Mouse (Mus musculus) neural tube, embryonic 10.5 days (tissue): ENCODE data around the gene Il2ra.

Source experiments
- DNase-seq: peaks from one replicate; pipeline ENCODE4 v3.0.0-alpha.2; 2017; ENCODE audit warnings: low spot score; ENCODE audit errors: extremely low spot score

Gene Il2ra

DNA sequence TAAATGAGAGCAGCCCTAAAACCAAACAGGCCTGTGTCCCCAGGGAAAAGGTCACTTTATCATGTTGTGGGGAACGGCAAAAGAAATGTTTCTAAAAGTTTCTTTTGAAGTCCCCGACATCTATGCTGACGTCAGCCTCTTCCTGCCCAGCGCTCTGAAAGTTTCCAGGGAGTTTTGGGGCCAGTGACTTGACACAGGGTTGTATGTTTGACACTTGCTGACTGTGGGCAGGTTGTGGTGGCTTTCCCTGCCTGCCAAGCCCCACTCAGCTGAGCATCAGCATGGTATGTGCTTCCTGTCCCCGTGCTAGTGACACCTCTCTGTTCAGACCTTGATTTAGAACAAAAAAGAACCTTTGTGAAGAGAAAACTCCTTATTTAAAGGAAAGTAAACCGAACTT is 10.7 kb downstream of the Il2ra start:
- no peak for DNase-seq

DNA sequence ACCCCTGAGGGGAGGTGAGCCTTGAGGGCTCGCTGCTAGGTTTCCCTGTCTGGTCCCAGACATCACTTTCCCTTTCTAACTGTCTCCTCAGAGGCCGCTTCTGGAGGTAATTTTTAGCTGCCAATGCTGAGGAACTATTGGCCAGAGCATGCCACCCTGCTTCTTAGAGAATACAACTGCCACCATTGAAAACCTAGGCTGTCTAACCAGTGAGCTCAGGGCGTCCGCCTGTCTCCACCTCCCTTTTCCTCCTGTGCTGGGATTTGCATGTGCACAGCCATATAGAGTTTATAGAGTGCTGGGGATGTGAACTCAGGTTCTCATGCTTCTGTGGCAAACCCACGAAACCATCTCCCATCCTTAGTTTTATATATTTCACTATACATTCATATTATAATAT is 11.2 kb downstream of the Il2ra start:
- DNase-seq: no peak

DNA sequence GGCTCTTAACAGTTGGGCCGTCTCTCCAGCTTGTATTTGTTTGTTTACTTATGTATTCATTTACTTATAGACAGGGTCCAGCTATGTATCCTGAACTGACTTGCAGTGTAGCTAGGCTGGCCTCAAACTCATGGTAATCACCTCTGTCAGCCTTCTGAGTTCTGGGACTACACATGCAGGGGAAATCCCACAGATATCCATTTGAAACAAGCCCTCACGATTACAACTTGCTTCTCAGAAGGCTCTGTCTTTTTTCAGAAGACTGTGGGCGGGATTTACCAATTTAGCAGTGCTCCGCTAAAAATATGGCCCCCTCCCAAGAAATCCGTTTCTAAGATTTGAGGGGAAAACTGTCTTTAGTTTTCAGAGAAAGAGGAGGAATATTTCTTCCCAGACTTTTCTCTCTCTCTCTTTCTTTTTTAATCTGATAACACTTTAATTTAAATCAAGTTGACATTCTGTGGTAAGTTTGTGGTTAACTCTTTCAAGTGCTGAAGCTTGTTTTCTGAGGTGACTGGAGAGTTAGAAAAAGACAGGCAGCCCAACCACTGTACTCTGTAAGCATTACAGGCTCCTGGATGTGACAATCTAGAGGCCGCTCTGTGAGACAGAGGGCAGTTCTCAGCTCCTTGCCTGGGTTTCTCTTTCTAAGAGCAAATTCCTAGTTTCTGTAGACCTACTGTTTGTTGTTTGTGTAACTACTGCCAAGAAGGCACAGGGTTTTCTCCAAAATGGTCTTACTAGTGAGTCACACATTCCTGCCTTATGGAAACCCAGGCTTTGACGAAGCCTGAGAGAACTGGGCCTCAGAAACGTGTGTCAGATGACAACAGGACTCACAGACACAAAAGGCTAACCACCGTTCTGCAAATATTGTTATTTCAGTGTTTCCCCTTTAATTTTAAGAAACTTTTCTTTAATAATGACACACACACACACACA is 12.7 kb downstream of the Il2ra start:
- DNase-seq: no peak

DNA sequence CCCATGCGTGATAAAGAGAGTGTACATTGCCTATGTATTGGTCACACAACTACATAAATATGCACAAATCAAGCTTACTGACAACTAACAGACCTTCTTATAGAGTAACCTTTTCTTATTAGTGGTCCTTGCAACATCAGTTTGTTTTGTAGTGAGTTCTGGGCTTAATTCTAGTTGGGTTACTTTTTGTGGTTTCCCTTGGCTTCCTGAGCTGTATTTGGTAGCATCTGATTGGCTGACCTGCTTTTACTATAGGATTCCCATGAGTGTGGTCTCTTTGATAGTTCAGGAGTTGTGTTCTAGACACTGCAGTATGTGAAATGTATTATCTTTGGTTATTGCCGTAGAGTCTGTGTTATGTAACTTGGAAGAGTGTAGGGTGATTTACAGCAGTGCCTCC is 15.0 kb downstream of the Il2ra start:
- DNase-seq: no peak

DNA sequence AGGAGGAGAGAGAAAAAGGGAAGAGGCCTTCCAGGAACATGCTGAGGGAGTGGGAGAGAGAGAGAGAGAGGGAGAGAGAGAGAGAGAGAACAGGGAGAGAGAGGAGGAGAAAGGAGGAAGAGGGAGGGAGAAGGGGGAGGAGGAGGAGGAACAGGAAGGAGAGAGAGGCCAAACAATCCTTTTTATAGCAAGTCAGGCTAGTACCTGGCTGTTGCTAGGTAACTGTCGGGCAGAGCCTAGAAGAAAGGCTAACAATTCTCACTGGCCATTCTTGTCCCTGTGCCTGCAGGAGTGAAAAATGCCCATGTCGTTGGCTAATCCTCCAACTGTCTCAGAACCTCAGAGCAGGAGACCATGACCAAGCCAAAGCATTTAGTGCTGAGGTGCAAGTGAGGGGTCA is 16.7 kb downstream of the Il2ra start:
- no peak for DNase-seq

DNA sequence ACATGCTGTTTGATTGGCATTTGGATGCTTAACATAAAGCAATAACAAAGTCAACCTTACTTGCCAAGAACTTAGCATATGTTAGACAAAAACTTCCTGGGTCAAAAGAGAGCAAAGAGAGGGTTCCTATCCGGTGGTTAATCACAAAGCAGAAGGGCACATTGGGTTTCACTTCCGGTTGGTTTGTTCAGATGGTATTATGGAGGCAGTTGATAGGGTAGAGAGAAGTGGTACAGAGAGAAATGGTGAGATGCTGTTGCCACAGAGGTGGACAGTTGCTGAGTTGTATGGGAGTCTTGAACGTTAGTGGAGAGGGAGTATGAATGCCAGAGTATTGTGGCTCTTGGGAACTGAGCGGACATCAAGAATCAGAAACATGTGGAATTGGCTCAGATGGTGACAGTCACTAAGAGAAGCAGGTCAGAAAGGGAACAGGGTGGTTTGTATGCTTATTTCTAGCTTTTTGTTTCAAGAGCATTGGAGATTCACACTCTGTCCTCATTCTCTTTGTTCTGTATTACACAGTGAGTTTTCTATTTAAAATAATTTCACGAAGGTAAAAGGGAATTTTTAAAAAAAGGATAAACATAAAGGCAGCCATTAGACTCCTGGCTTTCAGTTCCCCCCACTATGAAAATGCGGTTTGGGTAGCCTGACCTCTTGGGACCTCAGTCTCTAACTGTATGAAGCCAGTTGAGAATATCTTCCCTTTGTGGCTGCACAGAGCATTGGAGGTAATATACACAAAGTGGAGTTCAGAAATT is 19.7 kb downstream of the Il2ra start:
- no peak for DNase-seq

DNA sequence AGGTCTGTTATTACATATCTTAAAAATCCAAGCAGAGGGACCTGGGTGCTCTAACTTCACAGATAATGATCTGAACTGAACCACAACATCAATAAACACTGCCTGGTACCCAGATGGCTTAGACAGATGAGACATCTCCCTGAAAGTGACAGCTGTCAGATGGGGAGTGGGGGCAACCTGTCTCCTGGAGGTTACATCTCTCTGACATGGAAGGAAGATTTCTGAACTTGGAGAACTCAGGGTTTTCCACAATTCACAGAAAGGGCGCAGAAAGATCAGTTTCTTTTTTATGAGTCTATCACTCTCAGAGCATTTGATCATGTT is 20.3 kb downstream of the Il2ra start:
- no peak for DNase-seq

DNA sequence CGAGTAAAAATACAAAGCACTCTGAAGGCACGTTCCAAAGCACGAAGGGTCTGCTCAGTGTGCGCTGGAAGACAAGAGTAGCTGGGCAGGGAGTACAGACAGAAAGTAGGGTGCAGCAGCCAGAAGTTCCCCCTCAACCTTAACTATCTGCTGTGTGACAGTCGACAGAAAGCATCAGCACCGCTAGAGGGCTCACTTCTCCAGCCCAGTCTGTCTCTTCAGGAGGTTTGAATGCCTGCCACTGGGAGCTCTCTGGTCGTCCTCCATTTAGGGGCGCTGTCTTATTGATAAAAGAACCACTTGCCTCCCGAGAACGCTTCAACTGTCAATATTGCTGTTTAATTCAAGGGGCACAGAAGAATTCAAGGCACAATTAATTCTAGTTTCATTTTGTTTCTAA is 21.4 kb downstream of the Il2ra start:
- peak; percentile 60 for DNase-seq

DNA sequence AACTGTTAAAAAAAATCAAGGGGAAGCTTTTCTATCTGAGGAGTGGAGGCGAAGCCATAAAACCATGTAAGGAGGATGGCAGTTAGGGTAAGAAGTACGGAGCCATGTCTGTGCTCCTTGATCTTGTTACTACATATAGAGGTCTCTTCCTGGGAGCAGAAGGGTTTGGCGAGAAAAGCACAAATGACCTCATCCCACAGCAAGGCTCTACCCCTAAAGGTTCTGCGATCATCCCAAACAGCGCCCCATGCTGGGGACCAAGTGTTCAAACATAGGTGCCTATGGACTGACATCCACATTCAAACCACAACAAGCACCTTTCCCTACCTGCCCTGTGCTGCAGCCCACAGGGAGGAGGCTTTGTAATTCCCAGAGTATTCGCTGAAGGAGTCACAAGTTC is 21.8 kb downstream of the Il2ra start:
- peak; percentile 14 for DNase-seq

DNA sequence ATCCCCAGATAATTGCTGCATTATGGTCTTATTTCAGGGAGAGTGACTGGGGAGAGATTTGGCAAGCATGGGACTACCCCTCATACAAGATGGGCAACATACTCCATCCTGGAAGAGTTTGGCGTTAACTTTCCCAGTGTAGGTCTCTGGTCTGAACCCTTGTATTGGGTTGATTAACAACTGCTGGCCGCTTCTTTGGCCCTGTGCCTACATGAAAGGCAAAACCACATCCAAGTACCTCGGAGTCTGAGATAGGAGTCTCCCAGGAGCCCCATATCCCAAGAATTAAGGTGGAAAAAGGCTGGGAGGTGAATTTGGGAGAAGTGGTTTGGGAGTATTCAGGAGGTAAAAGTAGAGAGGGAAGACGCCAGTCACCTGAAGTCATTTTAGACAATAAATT is 22.2 kb downstream of the Il2ra start:
- no peak for DNase-seq

DNA sequence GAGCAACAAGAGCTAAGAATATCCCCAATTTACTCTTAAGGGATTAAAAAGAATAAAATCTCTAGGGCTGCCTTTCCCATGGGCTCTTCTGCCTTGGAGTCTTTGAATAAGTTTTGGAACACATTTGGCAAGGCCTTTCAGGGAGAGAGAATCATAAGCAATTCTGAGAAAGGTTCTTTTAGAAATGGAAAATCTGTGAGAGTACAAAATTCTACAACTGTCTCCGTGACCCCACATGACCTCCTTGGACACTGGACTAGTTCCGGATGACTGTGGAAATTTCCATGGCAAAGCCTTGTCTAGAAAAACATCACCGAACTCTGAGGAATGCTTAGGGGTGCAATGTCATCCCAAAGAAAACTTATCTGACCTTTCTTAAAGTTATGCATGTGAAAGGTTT is 22.7 kb downstream of the Il2ra start:
- no peak for DNase-seq

DNA sequence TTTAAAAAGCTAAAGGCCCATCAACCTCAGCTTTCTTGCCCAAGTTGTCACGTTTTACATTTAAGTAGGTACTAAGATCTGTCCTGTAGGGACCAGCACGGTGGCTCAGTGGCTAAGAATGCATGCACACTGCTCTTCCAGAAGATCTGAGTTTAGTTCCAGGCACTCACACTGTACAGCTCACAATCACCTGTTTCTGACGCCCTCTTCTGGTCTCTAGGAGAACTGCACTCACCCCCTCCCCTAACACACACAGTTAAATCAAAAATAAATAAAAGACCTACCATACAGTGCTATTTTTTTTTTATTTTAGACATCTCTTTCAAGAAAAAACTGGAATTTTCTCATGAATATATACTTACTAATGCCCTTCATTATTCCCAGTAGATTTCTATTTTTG is 29.5 kb downstream of the Il2ra start:
- no peak for DNase-seq

DNA sequence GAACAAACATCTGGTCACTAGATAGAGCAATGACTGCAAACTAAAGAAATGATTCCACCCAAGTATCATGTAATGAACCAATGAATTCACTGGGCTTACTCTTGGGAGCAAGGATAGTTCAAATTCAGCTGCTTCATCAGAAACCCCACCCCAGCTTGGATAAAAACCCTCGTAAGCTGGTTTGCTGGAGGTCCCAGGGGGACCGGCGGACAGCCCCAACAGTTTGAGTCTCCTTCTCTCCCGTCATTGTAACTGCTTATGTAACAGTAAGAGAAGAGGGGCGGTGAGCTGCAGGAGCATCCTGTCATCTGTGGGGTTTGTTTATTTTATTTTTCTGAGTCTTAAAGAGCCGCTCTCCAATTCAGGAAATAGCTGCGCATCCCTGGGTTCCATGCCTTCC is 37.0 kb downstream of the Il2ra start:
- DNase-seq: no peak

DNA sequence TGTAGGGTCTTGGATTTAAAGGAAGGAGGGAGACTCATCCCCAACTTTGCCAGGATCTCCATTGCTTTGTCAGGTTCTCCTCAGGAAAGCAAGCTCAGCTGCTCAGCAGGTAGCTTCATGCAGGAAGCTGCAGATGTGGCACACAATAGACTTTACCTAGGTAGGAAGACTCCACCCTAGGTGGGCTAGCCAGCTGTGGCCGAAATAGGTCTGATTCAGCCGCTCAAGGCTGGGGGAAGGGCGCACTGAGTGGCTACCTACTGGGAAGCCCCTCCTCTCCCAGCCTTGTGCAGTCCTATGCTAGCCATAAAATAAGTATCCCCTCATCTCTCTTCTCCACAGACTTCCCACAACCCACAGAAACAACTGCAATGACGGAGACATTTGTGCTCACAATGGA is 40.1 kb downstream of the Il2ra start:
- no peak for DNase-seq

DNA sequence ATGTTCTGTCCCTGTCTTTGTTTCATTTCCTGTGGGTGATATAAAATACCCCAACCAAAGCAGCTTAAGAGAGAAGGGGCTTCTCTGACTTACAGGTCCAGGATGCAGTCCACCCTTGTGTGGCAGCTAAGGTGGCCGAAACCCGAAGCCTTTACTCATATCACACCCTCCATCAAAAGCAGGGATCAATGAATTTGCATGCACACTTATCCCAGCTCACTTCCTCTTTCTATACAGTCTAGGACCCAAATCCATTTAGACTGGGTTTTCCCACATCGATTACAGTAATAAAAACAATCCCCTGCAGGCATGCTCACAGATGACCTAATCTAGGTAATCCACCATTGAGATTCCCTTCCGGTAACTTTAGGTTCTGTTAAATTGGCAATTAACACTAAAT is 43.9 kb downstream of the Il2ra start:
- DNase-seq: no peak

DNA sequence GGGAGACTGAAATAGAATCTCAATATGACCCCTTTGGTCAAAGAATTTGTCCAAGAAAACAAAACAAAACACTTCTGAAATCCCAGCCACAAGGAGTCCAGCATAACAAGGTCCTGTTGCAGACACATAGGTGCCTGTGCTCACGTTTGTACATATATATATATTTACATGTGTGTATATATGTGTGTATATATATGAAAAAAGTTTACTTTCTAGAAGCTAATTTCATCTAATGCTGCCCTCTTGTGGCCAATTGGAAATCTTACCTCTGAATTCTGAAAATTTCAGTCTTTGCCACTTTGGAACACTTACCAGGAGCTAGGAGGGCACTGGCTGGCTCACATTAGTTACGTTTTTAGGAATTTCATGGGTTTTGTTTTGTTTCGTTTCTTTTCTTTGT is 44.8 kb downstream of the Il2ra start:
- peak; percentile 13 for DNase-seq

DNA sequence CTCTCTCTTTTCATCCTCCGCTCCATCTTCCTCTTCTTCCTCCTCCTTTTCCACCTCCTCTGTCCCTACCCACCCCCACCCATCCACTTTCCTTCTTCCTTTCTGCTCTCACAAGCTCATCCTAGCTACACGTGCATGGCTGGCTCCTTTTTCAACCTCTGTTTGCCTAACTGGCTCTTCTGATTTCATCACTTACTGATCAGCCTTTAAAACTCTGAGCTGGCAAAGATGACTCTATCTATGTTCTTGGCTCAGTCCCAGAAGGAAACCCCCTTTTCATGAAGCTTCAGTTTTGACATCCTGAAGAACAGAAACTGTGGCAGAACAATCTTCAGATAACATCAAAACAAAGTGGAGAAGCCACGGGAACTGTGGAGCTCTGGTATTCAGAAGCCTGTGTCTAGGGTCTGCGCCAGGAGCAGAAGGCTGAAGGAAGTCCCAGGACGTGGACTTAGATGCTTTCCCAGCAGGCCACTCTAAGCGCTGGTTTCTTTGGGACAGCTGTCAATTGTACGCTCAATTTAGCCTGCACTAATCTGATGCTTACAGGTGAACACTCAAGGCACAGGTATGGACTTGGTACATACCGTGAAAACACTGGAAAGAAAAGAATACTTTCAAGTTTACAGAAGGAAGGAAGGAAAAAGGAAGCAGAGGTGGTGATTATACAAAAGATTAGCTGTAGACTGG is 47.7 kb downstream of the Il2ra start:
- no peak for DNase-seq

DNA sequence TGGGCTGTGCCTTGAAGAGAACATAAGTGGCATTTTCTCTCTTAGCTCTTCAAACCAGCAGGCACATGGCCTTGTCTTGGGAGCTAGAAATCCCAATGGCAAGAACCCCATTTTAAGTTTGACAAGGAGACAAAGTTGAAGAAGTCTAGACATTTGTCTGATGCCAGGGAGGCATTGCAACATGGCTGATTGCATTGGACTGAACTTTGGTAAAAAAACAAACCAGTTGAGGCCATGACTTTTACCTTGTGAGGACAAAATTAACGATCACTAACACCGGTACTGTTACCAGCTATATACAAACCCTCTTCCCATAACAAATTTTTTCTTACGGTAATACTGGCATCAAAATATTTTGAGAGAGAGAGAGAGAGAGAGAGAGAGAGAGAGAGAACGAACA is 50.7 kb downstream of the Il2ra start:
- DNase-seq: no peak

DNA sequence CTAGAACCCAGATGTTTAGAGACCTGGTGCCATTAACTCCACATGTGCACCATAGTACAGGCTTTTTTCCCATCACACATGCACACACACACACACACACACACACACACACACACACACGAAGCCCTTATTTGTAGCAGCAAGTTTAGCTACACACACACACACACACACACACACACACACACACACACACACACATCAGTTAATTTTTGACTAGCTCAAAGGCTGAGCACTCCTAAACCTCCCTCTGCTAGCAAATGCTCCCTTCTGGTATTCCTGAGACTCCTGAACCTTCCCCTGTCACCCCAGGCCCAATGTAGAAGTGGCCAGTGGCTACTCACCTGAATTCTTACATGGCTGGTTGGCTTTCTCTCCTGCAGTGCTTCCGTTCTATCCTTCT is 51.5 kb downstream of the Il2ra start:
- no peak for DNase-seq

DNA sequence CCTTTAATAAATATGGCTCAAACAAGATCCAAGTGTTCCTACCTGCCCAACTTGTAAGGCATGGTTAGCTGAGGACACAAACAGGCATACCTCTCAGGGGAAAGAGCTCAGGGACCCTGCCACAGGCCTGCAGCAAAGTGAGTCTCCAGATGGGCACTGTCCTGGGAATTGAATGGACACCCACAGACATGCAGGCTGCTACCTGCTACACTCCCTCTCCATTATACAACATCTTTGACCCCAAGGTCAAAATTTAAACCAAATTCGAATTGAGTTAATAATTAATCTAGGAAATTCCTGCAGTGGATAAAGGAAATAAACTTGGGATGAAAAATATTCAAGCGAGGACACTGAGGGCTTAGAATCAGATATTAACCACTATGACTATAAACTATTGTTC is 53.3 kb downstream of the Il2ra start:
- no peak for DNase-seq

DNA sequence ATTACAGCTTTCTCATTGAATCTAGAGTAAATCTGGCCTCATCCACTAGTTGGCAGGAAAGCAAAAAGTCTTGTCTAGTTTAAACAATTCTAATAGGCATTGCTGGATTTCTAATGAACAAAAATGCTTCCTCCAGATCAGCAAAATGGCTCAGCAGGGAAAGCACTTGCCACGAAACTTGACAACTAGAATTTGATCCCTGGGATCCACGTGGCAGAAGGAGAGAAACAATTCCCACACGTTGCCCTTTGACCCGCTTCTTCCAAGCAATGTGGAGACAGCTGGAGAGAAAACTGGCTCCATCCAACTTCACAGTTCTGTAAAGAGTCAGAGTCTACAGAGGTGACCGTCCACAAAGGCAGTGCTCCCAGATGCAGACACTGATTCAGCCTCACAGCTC is 56.4 kb downstream of the Il2ra start:
- DNase-seq: no peak

DNA sequence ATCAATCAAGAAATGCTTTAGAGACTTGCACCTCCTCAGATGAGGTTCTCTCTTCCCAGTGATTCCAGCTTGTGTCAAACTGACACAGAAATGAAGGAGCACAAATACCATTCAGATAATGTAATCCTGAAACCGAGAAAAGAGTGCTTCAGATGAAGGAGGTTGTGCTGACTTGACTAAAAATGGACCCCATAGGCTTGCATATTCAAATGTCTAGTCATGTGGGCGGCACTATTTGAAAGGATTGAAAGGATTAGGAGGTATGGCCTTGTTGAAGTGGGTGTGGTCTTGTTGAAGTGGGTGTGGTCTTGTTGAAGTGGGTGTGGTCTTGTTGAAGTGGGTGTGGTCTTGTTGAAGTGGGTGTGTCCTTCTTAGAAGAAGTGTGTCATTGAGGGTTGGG is 57.3 kb downstream of the Il2ra start:
- no peak for DNase-seq
